Mouse (Mus musculus) left cerebral cortex, adult 2 months (tissue): ENCODE measurements at regions not wholly inside any gene's neighbourhood (a gene's known extent, or its start where the extent isn't known, plus 50 kb on each side); places are given as distances from the start of the nearest gene placed in this dataset.
A peak's percentile ranks its signal among the peaks of the same experiment; 100 is the strongest.

Source experiments
- DNase-seq, 2 experiments: peaks; one replicate each; pipeline ENCODE4 v3.0.0; 2021 to 2022; ENCODE audit warnings: low spot score in 2 of 2, mixed read lengths in 1 of 2; ENCODE audit errors: extremely low spot score in 1 of 2
- H3K27ac ChIP-seq: fragments of 200-600 bp; 2 replicates; pipeline ENCODE4 v1.8.1; 2022
- H3K4me3 ChIP-seq: fragments of 200-600 bp; 2 replicates; pipeline ENCODE4 v1.8.1; 2022
- CTCF ChIP-seq: fragments of 200-600 bp; IDR thresholded peaks from 2 replicates; pipeline ENCODE4 v1.8.1; 2022; ENCODE audit warnings: antibody characterized with exemption, mild to moderate bottlenecking, moderate library complexity
- intact Hi-C: fragments of 180-260 bp; cut with DNase I; formaldehyde crosslinking; loops from one replicate; pipeline ENCODE4 v1.15.1; 2025

DNA sequence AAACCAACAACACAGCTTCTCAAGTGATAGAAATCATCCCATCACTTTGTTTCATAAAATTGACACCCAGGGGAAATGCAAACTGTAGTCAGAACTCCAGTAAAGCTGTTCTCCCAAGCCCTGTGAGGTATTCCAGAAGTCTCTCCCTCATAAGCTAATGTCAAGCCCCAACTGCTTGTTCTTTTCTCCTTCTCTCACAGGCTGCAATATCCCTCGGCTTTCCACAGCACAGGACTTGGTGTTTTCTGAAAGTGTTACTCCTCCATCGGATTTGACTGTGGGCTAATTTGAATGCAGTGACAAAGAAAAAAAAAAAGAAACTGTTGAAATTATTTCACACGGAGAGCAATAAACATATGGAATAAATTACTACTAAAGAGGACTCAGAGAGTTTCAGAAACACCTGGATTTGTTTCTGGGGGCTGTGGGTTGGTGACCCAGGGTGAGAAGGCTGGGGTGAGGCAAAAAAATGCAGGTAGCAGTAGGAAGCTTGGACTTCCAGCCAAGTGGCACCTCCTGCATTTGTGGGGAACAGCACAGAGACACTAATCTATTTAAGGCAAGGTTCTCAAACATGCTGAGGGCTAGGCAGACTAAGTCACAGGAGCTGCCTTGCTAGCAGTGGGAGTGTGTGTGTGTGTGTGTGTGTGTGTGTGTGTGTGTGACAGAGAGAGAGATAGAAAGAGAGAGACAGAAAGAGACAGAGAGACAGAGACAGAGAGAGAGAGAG, 447.3 kb downstream of the Gm43517 start:
- no peak for DNase-seq
- 0 out of 2 replicates have a peak overlapping the region, but pooled peaks have one; percentile 32 for H3K27ac ChIP-seq
- H3K4me3 ChIP-seq: no peak overlapping the region
- TF ChIP-seq CTCF: no peak
- intact Hi-C loops: loop anchor here (5.0 kb wide), 1 partner anchor 90 kb away; no protein-coding TSS in a partner anchor

DNA sequence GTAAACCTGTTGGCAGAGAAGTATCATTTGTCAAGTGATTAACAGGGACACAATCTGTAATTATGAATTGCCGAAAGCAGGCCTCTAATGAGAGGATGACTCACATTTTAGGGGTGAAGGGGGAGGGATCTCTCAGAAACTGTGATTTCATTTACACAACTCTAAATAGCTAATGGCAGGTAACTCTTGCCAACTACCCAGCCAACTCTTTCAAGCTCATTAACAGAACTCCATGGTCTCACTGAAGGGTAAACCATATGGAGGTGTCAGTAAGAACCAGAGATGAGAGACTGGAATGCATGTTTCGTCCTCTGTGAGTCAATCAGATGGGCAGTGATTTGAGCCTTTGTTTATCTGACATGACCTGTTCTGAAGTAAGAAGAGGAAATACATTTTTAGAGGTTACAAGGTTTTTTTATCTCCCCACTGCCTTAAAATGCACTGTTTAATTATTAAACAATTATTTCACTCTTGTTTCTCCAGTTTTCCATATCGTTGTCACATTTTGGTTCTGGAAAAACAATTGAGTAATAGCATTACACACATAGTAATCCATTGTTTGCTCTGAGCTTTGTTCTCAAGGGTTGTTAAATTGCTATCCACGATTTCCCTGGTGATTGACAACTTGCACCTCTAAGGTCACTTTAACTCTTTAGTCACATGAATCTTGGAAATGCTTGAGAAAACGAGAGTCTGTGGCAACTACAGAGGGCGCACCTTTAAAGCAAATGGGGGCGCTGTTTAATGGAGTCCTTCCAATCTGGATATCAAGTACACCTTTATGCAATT, 451.5 kb downstream of the Gm43517 start:
- no peak for DNase-seq
- no peak for TF ChIP-seq CTCF
- intact Hi-C loops: no loop called here
- no peak overlapping the region for H3K4me3 ChIP-seq
- H3K27ac ChIP-seq: no peak overlapping the region

- TF ChIP-seq CTCF: no peak
- Histone ChIP-seq H3K4me3 (no peak overlapping the region), H3K27ac (no peak overlapping the region)
- no peak for DNase-seq
- intact Hi-C loops: no loop called here
These were observed 500.5 kb downstream of the Gm43517 start for GRCm38 (mm10) chr12:49885507-49885906.

- no peak overlapping the region for H3K27ac ChIP-seq
These were observed 502.3 kb downstream of the Gm43517 start for GRCm38 (mm10) chr12:49887246-49887645.

DNA sequence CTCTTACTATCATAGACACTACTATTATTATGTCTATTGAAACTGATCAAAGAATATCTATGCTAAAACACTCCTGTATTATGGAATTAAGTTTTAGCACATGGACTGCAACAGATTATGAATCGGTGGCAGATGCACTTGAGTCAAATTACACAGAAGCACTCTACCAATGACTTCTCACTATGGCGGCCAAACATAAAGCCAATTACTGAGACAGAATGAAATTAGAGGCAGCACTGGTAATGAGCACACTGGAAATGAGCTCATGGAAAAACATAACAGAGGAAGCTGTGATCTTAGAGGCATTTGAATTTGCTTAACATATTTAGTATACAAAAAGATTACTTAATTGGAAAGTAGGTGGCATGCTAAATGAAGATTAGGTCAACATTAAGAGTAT, 512.8 kb downstream of the Gm43517 start:
- no peak for DNase-seq
- no peak overlapping the region for H3K4me3 ChIP-seq
- no peak overlapping the region for H3K27ac ChIP-seq
- intact Hi-C loops: no loop called here
- TF ChIP-seq CTCF: no peak

More at GRCm38 (mm10) chr12:49887246-49887645, 502.3 kb downstream of the Gm43517 start:
- intact Hi-C loops: no loop called here
- DNase-seq: peak in 1 of 2 experiments; percentile 9
- no peak overlapping the region for H3K4me3 ChIP-seq
- TF ChIP-seq CTCF: no peak

DNA sequence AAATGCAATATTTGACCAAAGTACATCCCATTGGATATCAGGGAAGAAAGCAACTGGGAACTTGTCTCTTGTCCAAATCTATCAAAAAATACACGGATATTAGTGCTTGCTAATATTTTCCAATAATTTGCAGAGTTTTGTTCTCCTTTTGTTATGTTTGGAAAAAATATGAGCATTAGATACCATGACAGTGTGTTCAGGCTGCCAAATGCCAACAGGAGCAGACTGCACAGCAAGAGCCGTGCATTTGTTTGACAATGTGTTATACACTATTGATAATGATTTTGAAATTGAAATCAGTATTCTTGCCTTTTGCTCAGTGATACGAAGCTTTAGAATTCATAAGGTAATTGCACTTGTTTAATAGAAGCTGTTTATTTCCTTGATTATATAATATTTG, 530.7 kb downstream of the Gm43517 start:
- no peak overlapping the region for H3K27ac ChIP-seq
- H3K4me3 ChIP-seq: no peak overlapping the region
- no peak for DNase-seq
- intact Hi-C loops: no loop called here
- no peak for TF ChIP-seq CTCF

- no peak for TF ChIP-seq CTCF
- Histone ChIP-seq H3K27ac (no peak overlapping the region), H3K4me3 (no peak overlapping the region)
- DNase-seq: no peak
- intact Hi-C loops: no loop called here
These were observed 536.6 kb downstream of the Gm43517 start for GRCm38 (mm10) chr12:49921608-49922007.

- no peak for TF ChIP-seq CTCF
- intact Hi-C loops: no loop called here
- Histone ChIP-seq H3K4me3 (no peak overlapping the region), H3K27ac (no peak overlapping the region)
- DNase-seq: no peak
These were observed 555.8 kb downstream of the Gm43517 start for GRCm38 (mm10) chr12:49940818-49941217.

DNA sequence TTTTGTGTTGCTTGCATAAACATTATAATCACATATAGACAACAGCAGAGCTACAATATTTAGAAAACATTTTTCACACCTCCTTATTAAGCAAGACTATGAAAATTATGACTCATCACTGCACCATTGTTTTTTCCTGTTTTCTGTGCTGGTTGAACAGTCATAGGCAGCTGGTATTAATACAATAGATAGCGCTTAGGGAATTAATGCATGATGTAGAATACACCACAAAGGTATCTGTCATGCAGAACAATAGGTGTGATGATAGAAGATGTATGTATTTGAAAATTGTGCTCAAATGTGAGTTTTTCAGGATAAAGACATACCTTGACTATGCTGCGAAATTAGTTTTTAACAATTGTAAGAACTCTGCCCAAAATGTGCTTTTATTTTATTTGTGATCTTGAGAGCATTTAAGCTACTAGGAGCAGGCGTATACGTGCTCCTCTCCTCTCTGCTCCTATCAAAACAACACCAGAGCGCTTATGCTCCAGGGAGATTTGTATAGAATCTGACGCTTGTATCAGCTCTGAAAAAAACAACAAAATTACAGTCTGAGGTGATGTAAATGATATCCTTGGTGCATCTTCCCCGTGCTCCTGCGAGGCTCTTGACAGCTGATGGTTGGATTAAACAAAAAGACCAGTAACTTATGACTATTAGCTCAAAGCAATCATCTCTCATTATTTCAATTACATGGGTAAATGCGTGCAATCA, 560.1 kb downstream of the Gm43517 start:
- DNase-seq: no peak
- H3K27ac ChIP-seq: no peak overlapping the region
- intact Hi-C loops: no loop called here
- no peak overlapping the region for H3K4me3 ChIP-seq
- TF ChIP-seq CTCF: no peak

- DNase-seq: no peak
- intact Hi-C loops: no loop called here
These were observed 560.8 kb downstream of the Gm43517 start for GRCm38 (mm10) chr12:49945628-49946220.

DNA sequence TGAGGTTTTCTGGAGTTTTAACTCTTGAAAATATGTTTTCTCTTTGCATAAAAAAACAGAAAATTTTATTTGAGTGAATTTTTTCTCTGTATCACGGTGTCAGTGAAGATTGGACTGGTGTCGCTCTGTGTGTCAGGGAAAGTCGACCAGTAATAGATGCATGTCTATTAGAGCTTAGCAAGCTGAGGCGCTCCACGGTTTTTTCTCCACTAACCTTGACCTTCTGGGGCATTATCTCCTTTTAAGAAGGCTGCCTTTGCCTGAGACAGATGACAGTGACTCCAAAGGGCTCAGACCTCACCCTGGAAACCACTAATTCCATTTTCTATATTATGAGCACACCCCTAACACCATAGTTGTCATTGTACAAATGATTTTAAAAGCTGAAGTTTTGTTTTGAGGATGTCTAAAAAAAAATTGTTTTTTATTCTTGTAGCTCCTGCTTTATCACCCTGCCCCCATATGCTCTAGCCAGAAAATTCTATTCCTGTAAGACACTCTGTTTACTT, 561.8 kb downstream of the Gm43517 start:
- no peak for TF ChIP-seq CTCF
- Histone ChIP-seq H3K4me3 (no peak overlapping the region), H3K27ac (peak overlapping the region; percentile 24; the same call in 1 of the 2 replicates)
- intact Hi-C loops: no loop called here
- no peak for DNase-seq

More at GRCm38 (mm10) chr12:49945628-49946220, 560.8 kb downstream of the Gm43517 start:
- no peak overlapping the region for H3K27ac ChIP-seq
- no peak for TF ChIP-seq CTCF
- no peak overlapping the region for H3K4me3 ChIP-seq
